Mouse (Mus musculus): ENCODE results near the gene Naxd.
"Not testable (repeated sequence)": the region's sequence is repeated elsewhere in the genome, so short reads cannot be mapped to it uniquely, and the experiment has no call there.

Gene Naxd

DNA sequence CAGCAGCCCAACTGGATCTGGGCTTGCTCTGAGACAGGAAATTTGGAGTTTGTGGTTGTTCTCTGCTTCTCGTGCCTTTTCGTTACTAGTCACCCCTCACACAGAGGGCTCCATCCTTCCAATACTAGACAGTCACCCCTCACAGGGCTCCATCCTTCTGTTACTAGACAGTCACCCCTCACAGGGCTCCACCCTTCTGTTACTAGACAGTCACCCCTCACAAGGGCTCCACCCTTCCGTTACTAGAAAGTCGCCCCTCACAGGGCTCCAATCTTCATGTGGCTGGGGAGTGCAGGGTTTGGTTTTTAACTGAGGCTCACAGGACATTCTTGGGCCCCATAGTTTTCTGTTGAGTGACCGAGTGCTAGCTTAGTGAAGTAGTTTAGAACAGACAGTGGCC lies 15.9 kb downstream of the Naxd start:
- no peak for DNase-seq (ENCODE audit: low read depth, low spot score)

DNA sequence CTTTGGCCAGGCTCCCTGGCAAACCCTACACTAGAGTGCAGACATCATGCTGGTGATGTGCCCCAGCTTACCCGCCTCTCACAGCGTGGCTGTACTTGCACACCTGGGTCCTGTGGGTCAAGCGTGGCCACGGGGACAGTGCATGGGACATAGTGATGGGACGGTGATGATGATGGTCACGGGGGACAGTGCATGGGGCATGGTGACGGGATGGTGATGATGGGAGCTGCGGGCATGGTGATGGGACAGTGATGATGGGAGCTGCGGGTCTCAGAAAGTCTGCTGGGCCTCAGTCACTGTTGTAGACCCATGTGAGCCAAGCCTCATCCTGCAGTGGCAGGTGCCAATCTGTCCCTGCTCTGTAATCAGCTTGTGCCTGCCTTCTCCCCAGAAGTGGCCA lies 19.0 kb downstream of the Naxd start:
- no peak for DNase-seq (ENCODE audit: low read depth, low spot score)

DNA sequence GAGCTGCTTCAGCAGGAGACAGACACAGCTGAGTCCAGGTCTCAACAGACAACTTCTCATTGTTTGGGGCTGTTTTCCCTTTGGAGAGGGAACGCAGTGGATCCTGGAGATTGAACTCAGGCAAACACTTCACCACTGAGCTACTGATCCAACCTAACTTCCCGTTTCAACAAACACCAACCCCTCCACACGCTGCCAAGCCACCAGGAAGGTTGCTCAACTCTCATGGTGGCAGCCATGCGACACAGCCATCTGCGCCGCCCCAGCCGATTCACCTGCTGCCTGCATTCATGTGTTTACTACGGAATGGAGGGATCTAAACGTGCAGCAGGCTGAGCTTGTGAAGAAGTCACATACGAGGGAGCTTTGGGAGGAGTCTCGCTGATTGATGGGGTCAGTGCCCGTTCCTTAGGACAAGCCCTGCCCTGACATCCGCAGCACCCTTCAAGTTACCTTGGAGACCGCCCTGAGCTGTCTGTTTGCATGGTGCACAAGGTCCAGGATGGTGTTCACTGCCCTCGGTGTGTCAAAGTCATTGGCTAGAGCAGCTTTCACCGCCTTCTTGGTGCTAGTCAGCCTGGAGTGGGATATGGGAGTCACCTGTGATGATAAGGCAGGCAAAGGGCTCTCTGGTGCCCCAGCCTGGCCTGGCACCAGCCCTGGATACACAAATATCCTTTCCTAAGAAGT lies 20.2 kb downstream of the Naxd start:
- no peak for DNase-seq (ENCODE audit: low read depth, low spot score)

DNA sequence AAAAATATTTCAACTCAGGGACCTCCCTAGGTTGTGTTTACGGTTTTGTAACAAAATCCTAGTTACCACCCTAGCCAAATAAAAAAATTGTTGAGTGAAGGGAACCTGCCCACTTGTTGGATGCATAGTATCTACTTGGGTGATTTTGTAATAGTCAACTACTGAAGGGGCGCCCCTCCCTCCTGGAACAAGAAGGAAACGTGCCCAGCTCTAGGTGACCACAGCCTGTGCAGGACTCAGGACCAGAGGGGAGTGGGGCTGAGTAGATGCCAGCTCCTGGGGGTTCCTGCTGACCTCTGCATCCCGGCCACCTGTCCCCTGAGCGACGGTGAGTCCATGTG lies 20.7 kb downstream of the Naxd start:
- DNase-seq (ENCODE audit: low read depth, low spot score), result no peak

DNA sequence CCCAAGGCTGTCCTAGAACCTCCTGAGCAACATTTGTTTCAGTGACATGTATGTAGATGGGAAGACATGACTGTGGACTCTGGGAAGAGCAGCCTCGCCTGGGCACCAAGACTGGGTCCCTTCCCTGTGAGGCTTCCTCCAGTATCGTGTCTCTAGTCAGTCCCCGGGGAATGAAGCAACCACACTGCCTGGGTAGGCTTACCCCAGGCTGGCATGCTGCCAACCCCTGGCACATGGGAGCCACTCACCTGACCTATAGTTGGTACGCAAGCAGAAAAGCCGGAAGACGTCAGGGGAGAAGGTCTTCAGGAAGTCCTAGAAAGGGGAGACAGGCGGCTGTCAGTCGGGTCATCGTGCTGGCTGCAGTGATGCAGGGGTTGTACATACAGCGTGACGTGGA lies 21.4 kb downstream of the Naxd start:
- DNase-seq (ENCODE audit: low read depth, low spot score), result no peak

DNA sequence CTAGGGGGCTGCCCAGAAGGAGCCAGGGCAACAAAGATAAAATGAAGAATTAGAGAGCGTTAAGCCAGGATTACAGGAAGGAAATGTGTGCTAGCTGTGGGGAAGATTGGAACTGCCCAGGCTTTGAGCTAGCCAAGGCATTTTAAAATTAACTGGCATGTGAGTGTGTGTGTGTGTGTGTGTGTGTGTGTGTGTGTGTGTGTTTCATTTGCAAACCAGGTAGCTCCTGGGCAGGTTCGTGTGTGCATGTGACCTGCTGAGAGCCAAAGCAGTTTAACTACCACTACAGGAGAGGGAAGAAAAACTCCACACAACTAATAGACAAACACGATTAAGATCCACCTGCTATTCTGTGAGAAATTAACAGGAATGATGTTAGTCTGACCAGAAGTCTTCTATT lies 26.0 kb downstream of the Naxd start:
- no peak for DNase-seq (ENCODE audit: low read depth, low spot score)

DNA sequence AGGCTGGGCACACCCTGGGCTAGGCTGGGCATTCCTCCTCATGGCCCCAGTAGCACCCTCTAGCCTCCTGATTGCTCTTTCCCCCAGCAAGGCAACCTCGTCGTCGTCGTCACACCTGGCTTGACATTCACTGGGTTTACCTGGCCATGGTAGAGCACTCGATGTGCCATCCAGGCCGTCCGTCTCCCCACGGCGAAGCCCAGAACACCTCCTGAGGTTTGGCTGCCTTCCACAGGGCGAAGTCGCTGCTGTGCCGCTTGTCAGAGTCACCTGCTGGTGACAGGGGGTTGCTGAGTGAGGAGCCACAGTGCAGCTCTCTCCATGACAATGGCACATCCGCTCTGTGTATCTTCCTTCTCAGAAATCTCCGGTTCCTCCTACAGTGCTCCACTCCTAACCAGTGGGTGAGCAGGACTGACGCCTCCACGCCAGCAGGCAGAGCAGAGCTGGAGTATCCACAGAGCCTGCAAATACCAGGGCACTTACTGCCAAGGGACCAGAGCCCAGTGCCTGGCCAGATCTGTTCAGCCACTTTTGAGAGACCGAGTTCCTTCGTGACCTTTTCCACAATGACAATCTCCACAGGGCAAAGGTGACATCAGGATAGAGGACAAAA lies 33.0 kb downstream of the Naxd start:
- DNase-seq (ENCODE audit: low read depth, low spot score), result no peak

DNA sequence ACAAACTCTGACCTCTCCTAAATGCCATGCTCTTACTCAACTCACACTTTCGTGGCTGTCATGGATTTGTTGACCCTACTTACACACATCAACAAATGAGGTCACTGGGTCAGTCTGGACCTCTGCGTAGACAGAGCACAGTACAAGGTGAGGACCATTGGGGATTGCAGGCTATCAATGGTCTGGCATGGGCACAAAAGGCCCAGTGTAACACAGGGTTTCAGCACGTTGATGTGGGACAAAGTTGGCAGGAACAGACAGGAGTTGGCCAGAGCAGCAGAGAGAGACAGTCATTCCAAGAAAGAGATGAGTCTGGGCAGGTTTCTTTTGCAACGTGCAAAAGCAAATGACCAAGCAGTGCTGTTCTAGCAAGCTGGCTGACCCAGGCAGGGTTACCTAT lies 33.5 kb downstream of the Naxd start:
- DNase-seq (ENCODE audit: low read depth, low spot score), result no peak

DNA sequence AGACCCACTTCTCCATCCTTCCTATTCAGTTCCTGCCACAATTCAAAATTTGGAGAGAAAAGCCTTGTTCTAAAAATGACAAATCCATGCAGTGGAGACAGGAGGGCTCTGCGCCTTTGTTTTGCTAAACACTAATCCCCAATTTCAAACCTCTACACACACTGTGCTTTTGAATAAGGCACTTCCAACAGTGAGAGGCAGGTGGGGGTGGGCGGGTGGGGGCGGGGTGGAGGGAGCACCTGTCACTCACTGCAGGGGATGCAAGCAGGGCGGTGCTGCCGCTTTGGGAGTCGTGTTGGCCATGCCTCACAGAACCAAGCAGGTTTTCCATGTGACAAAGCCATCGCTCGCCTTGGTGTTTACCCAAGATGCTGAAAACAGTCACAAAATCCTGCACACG lies 37.2 kb downstream of the Naxd start:
- DNase-seq (ENCODE audit: low read depth, low spot score), result no peak

DNA sequence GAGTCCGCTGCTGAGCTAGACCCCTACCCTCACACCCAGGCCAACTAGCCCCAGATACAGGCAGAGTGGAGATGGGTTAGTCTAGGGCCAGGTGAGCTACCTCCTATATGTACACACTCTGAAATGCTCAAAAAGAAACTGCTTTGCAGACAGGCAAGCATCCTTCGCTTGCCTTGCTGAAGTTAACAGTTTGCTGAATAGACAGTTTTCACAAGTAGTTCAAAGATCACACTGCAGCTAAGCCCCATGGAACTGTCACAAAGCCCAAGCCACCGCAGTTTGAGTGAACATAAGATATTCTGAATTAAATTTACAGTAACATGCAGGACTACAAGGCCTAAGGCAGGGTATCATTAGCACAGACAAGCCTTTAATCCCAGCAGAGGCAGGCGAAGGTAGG lies 41.7 kb downstream of the Naxd start:
- DNase-seq (ENCODE audit: low read depth, low spot score), result no peak

DNA sequence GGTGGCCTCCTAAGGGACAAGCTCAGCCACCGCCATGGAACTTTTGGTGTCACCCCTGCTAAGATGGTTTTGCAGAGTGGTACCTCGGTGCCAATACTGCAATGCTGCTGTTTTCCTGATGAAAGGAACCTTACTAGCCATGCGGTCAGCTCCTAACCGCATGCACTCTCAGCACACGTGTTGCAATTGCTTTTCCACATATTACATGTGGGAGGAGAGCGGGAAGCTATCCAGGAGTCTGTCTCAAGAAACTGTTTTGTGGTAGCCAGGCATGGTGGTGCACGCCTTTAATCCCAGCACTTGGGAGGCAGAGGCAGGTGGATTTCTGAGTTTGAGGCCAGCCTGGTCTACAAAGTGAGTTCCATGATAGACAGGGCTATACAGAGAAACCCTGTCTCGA lies 42.9 kb downstream of the Naxd start:
- no peak for DNase-seq (ENCODE audit: low read depth, low spot score)

DNA sequence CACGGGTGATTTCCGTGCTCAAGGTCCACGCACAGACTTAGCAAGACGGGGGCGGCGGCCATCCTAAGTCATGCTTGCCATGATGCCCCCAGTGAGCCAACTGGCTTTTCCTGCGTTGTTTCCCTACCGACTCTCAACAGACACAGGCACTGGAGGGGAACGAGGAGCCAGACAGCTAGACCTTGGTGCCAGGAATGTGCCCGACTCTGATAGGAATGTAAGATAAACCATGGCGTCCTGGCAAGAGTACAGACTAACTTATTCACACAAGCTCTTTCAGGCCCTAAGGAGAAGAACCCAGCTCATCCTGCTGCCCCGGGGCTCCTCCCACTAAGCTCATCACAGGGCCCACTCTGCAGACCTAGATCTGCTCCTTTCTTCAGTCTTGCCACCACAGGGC lies 44.7 kb downstream of the Naxd start:
- no peak for DNase-seq (ENCODE audit: low read depth, low spot score)

DNA sequence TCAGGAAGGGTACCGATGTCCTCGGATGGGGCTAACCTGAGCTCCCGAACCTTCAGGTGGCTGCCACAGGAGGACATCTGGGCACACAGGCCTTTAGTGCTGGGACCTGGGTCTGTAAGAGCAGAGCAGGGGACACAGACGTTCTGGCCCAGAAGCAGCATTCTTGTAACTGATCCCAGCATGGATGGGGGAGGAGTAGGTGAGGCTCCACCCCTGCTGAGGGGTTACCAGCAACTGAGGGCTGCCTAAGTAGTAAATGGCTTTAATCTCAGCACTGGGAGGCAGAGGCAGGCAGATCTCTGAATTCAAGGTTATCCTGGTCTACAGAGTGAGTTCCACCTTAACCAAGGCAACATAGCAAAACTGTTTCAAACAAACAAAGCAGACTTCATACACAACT lies 45.6 kb downstream of the Naxd start:
- DNase-seq (ENCODE audit: low read depth, low spot score), result no peak

DNA sequence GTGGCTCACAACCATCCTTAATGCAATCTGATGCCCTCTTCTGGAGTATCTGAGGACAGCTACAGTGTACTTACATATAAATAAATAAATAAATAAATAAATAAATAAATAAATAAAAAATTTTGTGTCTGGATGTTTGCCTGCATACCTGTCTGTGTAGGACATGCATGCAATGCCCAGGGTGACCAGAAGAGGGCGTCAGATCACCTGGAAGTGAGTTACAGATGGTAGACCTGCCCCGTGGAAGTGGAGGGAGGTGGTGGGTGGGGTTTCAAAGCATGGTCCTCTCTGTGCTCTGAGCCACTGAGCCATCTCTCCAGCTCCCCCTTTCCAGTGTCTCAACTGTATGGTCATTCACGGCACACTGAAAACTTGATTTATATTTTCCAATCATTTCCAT lies 47.1 kb downstream of the Naxd start:
- peak; percentile 77 for DNase-seq (ENCODE audit: low read depth, low spot score)

DNA sequence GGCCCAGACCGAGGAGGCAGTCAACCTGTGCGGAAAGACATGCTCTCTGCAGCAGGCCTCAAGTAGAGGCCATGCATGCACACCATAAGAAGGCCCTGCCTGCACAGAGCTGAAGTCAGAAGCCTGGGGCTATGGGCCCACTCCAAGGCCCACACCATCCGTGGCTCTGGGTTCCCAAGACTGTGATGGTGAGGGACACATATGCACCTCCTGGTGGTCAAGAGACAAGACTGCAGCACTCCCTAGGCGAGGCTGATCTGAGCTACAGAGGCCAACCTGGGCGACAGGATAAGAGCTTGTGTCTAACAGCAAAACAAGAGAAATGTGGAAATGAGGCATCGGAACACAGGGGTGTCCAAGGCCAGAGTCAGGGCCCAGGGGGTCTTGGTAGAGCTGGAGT lies 49.8 kb downstream of the Naxd start:
- peak; percentile 24 for DNase-seq (ENCODE audit: low read depth, low spot score)

DNA sequence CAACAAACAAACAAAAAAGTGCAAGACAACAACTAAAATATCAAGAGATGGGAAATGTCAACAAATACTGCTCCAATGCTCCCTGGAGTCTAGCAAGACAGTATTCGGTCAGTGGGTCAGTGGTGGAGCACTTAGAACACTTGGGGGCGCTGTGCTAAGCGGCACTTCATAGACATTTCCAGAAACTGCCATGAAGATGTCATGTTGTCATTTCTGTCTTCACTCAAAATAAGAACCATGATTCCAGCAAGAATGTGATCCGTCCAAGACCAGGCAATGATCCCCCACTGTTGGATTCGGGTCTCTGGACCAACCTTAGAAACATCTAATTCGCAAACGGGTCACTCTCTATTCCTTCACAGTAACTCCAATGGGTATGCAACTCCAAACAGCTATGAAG lies 52.4 kb downstream of the Naxd start:
- DNase-seq (ENCODE audit: low read depth, low spot score), result peak; percentile 66

DNA sequence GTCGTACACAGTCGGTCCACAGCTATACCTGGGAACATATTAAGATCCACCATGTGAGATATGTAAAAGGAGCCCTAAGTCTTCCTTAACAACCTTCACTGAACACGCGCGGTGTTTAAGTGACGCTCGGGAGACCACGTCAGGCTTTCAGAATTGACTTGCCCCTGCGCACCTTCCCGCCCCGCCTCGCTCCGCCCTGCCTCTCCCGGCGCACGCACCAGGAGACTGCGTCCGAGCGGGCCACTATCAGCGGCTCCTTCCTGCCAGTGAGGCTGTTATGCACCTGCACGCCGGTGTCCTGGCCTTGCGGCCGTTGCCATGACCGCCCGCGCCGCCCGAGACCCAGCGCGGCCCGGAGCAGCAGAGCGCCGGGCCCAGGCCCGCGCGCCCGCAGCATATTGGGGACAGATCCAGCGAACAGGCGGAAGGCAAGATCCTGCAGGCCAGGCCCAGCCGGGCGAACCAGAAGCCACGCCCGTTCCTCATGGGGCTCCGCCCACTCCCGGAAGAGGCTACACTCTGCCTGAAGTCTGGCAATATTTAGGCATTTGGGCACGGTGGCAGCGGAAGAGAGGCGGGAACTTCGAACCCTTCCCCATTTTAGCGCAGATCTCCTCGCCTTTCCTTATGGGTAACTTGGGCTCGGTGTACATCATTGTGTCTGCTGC lies 53.1 kb downstream of the Naxd start, which contains the start of gene Cars2:
Gene Cars2 (minus strand): TSS at position 503 of the 668 bp plus-strand sequence.
- DNase-seq (ENCODE audit: low read depth, low spot score), result peak; percentile 92

DNA sequence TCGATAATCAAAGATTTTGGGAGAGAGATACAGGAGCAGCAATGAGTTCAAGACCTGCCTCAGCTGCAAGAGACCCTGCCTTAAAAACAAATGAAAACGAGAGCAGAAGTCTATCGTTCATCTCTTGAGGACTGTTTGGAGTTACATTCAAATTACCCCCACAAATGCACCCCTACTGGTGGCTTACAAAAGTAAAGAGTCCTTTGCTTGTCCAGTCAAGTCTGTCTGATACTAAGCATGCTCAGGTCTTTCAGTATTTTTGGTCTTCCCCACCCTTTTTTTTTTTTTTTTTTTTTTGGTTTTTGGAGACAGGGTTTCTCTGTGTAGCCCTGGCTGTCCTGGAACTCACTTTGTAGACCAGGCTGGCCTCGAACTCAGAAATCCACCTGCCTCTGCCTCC lies 54.2 kb downstream of the Naxd start:
- not testable (repeated sequence) for DNase-seq (ENCODE audit: low read depth, low spot score)

DNA sequence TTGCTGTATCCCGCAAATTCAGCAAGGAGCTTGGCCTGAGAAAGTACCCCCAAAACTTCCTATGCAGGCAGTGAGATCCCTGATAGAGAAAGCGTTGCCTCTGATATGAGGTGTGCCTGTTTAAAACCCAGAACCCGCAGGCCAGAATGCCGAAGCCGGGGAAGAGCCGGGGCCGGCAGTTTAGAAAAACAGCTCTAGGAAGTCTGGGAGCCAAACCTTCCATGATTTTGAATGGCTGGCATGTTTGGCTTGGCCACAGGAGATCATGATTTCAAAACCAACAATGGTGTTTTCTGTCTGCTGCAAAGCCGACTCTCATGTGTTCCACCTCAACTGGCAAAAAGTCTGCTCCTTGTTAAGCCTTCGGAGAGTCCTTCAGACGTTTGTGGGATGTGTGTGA lies 55.1 kb downstream of the Naxd start:
- no peak for DNase-seq (ENCODE audit: low read depth, low spot score)

DNA sequence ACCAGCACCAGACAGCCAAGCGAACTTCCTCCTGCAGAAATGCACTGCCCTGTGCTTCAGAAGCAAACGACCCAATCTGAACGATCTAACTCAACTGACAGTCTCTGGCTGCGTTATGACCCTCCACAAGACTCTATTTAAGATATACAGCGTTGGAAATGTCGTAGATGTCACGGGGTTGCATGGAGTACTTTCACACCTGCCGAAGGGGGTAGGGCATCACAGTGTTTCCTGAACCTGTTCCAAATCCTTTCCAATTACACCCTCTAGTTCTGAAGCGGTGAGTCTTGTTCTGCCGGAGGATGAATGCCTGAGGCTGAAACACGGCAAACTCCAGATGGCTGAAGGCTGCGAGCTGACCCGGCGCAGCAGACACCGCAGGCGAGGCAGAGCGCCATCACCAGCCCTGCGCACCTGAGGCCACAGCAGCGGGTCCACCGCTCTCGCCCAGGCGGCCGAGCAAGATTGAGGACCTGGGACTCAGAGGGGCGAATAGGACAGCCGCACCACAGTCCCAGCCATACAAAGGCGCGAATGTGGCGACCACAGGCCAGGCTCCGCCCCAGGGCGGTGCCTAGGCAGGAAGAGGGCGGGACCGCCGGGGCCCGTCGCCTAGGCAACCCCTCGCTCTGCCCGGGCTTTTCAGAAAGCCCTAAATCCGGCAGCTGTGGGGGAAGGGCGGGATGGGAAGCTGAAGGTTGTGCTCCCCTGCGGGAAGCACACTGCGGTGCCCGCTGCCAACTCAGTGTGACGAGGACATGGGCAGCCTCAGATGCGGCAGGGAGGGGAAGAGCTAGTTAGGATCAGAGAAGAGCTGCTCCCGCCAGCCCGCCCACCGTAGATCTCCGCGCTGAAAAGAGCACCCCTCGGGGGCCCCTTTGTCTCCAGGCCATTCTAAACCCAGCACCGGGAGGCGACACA lies 57.8 kb downstream of the Naxd start, which contains the start of gene Ing1:
Gene Ing1 (plus strand): TSS at position 773 of the 921 bp plus-strand sequence.
- peak; percentile 98 for DNase-seq (ENCODE audit: low read depth, low spot score)

DNA sequence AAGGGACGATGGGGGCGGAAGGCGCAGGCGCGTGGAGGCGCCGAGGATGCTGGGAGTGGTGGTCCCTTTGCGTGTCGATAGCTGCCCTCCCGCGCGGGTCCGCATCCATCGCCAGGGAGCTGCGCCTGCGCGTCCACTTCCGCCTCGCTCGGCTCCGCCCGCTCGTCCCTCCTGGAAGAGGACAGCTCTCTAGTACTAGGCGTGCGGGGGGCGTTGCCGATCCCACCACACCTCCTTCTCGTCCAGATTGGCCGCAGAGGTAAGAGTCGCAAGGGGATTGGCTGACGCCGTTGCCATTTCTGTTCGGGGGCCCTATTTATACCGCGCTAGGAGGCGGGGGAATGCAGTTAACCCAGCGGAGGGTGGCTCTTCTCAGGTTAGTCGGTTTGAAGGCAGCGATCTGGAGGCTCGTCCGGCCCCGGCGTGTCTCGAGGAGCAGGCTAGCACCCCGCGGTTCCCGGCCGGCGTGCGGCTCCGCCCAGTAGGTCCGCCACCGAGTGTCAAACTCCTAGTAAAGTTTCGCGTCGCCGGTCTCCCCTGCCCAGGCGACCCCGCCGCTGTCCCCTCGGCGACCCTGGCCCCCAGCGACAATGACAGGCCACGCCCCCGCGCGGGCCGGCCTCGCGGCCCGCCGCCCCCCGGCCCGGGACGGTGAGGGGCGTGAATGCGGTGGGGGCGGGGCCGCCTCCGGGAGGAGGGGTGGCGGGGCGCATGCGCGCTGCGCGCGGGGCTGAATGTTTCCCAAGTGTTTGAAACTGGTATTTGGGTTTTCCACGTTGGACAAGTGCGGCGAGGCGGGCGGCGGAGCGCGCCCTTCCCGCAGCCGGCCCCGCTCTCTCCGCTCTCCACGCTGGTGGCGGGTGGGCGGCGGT lies 58.6 kb downstream of the Naxd start:
- DNase-seq (ENCODE audit: low read depth, low spot score), result peak; percentile 100

Data from CD4-positive helper T cell, adult 2 months (primary cell).